Mouse (Mus musculus) skeletal muscle tissue, adult 2 months (tissue): ENCODE data around the gene Ebf4.

Experiments used
- DNase-seq: peaks from one replicate; pipeline ENCODE4 v3.0.0-alpha.2; 2012; ENCODE audit warnings: low read depth, low spot score

The Ebf4 gene

GRCm38 (mm10) chr2:130383895-130384294 is 88.9 kb downstream of the Ebf4 start:
- no peak for DNase-seq

- no peak for DNase-seq
Observed at GRCm38 (mm10) chr2:130386212-130386611, 91.2 kb downstream of the Ebf4 start.

- no peak for DNase-seq
Observed at GRCm38 (mm10) chr2:130388796-130389195, 93.8 kb downstream of the Ebf4 start.

- DNase-seq, result no peak
Observed at GRCm38 (mm10) chr2:130390993-130391625, 96.1 kb downstream of the Ebf4 start.

- DNase-seq, result no peak
Observed at GRCm38 (mm10) chr2:130392836-130393235, 97.9 kb downstream of the Ebf4 start.

- no peak for DNase-seq
Observed at GRCm38 (mm10) chr2:130395696-130396095, 100.7 kb downstream of the Ebf4 start.

GRCm38 (mm10) chr2:130397186-130397985 is 102.4 kb downstream of the Ebf4 start, which contains the start of gene Cpxm1:
Gene Cpxm1 (minus strand): TSS chr2:130397574.
- DNase-seq, result peak; percentile 11

- DNase-seq, result no peak
Observed at GRCm38 (mm10) chr2:130398091-130398490, 103.1 kb downstream of the Ebf4 start.

GRCm38 (mm10) chr2:130400046-130400445 is 105.1 kb downstream of the Ebf4 start:
- no peak for DNase-seq

- DNase-seq, result no peak
Observed at GRCm38 (mm10) chr2:130401891-130402290, 106.9 kb downstream of the Ebf4 start.

- no peak for DNase-seq
Observed at GRCm38 (mm10) chr2:130404939-130405338, 110.0 kb downstream of the Ebf4 start, which contains the start of the genes Gm28372 and 1700020A23Rik. Gene Gm28372 (plus strand): TSS chr2:130405239. Gene 1700020A23Rik (plus strand): TSS chr2:130405259.

GRCm38 (mm10) chr2:130406178-130406577 is 111.2 kb downstream of the Ebf4 start, which contains the start of gene Tmem239:
Gene Tmem239 (plus strand): TSS chr2:130406478.
- DNase-seq, result no peak

- DNase-seq, result no peak
Observed at GRCm38 (mm10) chr2:130408194-130408593, 113.2 kb downstream of the Ebf4 start.

- DNase-seq, result peak; percentile 52
Observed at GRCm38 (mm10) chr2:130411558-130412495, 116.9 kb downstream of the Ebf4 start.

GRCm38 (mm10) chr2:130412775-130413174 is 117.8 kb downstream of the Ebf4 start:
- DNase-seq, result no peak

- no peak for DNase-seq
Observed at GRCm38 (mm10) chr2:130414094-130414856, 119.3 kb downstream of the Ebf4 start.
